ENCODE assay signal across 24 mouse cellular contexts in genomic region chr8:45235228-45235627, GRCm38 (mm10). TPM values are rescaled to one million over a fixed set of nuclear protein-coding genes. Genes with fewer than 3 reads are reported as not detected.
"Had no signal": no experiment of that assay in that cellular context is flagged by ENCODE, and none has a peak within 500 bp of the region (broad histone marks: within the 10 kb centered on the region; RNA-seq: fewer than 3 reads in every experiment).

No protein-coding gene starts in this region.

- H3K4me3 ChIP-seq: midbrain, embryonic 10.5 days; midbrain, embryonic 12.5 days; myocyte; neural tube, embryonic 13.5 days; neural tube, embryonic 15.5 days had no signal

- DNase-seq: lung, adult 18-20 months; lung, embryonic 14.5 days; lung, postnatal 10 days; lung, postnatal 4 days; midbrain, embryonic 14.5 days; retina, postnatal 1 day; right cerebral cortex, postnatal 25 days; right cerebral cortex, postnatal 4 days; spleen, adult 18-20 months; thymus, adult 18-20 months; thymus, postnatal 14 days; thymus, postnatal 36 days had no signal

- H3K9me3 ChIP-seq: midbrain, embryonic 10.5 days; midbrain, embryonic 12.5 days; neural tube, embryonic 13.5 days; neural tube, embryonic 15.5 days had no signal

- H3K9ac ChIP-seq: lung, embryonic 14.5 days; midbrain, embryonic 12.5 days; neural tube, embryonic 13.5 days; neural tube, embryonic 15.5 days had no signal

- H3K27me3 ChIP-seq: midbrain, embryonic 12.5 days; neural tube, embryonic 13.5 days; neural tube, embryonic 15.5 days had no signal

- H3K27ac ChIP-seq: midbrain, embryonic 10.5 days; midbrain, embryonic 12.5 days; neural tube, embryonic 15.5 days had no signal

- H3K36me3 ChIP-seq: midbrain, embryonic 10.5 days; midbrain, embryonic 12.5 days; neural tube, embryonic 13.5 days; neural tube, embryonic 15.5 days had no signal

RNA-seq across cellular contexts. Expression of gene F11, which starts 26.6 kb away (rescaled TPM):
- total RNA-seq: megakaryocyte, adult 5-6 weeks; megakaryocyte-erythroid progenitor cell, adult 5-6 weeks had no signal
- polyA plus RNA-seq: lung, embryonic 14.5 days; midbrain, embryonic 10.5 days; midbrain, embryonic 12.5 days; midbrain, embryonic 16.5 days; myocyte; neural tube, embryonic 11.5 days; neural tube, embryonic 13.5 days; neural tube, embryonic 15.5 days; small intestine, adult 2 months; stomach, embryonic 14.5 days; thymus, postnatal 0 days had no signal

RNA-seq across cellular contexts. Expression of gene Klkb1, which starts 59.4 kb away (rescaled TPM):
- total RNA-seq: megakaryocyte-erythroid progenitor cell, adult 5-6 weeks had no signal
- polyA plus RNA-seq: lung, embryonic 14.5 days; midbrain, embryonic 10.5 days; midbrain, embryonic 12.5 days; midbrain, embryonic 14.5 days; midbrain, embryonic 16.5 days; myocyte; neural tube, embryonic 11.5 days; neural tube, embryonic 13.5 days; stomach, embryonic 14.5 days; thymus, postnatal 0 days had no signal
